Mouse (Mus musculus) right cerebral cortex, postnatal 4 days (tissue): ENCODE data around the gene Tbce.
"Not testable (repeated sequence)": the region's sequence is repeated elsewhere in the genome, so short reads cannot be mapped to it uniquely, and the experiment has no call there.

Experiments
- DNase-seq: peaks from one replicate; pipeline ENCODE4 v3.0.0-alpha.2; 2022

Gene Tbce

DNA sequence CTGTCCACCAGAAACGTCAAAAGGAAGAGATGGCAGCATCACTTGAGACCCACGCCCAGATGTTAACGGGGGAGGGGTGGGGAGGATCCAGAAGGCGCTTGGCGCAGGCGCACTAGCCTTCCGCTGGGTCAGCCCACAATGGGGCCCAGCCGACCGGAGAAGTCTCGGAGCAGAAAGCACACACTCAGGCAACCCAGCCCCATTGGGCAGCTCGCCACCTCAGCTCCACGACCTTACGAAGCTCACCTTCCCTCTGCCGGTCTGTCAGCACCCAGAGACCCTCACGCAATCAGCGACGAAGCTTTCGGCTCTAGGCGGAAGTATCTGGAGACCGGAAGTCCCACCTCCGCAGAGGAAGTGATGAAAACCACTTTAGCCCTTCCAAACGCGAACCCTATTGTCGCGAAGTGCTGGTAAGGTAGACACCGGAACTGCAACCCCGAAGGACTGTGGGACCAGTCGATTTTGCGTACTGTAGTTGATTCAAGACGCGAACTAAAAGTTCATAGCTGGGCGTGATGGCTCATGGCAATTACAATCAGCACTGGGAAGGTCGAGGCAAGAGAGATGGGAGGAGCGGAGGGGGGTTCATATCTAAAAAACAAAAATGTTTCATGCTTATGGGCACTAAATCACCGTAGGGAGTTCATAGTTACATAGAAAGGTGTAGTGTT is at the start of gene Tbce:
Tbce (minus strand) TSS at position 347 of the 674 bp plus-strand sequence.
- peak; percentile 93 for DNase-seq

DNA sequence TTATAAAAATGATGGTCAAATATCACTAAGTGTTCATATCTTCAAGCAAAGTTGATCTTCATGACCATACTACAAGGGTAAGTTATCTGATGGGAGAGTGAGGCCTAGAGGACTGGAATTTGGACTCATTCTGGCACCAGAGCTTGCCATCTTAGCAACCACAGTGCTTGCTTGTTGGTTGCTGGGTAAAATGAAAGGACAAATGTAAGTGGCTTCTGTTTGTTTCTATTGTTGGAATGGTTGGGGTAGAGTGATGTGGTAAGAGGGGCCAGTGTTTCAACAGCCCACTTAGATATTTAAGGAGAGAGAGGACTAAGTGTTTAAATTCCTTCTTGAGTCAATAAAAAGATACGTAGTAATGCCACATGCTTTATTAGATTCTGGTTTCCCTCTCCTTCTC is 49.2 kb upstream of the Tbce start:
- DNase-seq = no peak

DNA sequence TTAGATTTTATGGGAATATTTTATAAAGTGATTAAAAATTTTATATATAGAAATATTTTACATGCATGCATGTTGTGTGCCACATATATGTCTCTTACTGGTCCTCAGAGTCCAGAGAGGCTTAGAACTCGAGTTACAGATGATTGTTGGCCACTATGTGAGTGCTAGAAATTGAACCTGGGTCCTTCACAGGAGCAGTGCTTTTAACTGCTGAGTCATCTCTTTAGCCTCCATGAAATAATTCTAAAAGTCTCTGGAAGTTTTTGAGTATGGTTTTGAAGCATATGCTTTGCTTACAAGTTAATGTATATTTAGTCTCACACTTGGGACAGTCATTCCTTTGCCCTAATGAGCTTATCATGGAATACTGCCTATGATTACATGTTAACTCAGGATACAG is 35.9 kb upstream of the Tbce start:
- DNase-seq = no peak

DNA sequence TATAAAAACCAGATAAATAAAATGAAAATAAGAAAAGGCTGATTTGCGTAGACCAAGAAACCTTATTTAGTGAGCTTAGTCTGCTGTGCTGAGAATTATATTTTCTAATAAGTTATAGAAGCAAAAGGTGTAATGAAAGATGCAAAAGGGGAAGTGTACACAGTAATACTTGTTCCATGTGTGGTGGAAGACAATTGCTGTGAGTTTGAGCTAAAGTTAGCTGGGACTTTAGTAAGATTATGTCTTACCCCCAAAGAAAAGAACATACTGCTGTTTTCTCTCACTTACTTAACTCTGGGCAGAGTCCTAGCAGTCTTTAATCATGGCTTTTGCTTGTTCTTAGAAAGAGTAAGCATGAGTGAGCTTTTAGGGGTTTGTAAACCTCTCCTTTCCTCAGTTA is 34.9 kb upstream of the Tbce start:
- DNase-seq = no peak

DNA sequence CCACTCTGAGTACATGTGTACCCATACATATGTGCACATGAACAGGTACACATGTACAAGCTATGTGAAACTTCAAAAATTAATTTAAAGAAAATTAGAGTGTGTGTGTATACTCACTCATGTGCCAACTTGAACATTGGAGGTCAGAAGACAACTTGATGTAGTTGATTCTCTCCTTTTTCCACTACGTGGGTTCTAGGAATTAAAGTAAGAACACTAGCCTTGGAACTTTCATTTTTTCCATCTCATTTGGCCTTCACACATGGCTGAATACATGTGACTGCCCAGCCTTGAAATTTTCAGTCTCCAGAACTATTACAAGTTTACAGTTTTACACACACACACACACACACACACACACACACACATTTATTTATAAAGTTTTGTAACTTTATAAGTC is 29.9 kb upstream of the Tbce start:
- no peak for DNase-seq

DNA sequence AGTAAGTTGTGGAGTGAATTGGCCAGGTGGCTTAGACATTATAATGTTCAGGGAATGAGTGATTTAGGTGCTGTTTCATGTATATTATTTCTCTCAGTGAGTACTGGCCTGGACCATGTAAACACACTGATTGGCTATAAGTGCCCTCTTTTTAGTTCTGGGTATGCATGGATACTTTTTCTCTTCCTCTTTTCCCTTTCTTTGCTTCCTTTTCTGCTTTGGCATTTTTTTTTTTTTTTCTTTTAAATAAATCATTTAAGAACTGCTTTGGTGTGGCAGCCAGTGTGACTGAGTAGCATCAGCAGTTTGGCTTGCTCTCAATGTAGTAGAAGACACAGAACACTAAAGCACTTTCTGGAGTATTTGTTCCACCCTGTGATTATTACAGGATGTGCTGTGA is 28.6 kb upstream of the Tbce start:
- no peak for DNase-seq

DNA sequence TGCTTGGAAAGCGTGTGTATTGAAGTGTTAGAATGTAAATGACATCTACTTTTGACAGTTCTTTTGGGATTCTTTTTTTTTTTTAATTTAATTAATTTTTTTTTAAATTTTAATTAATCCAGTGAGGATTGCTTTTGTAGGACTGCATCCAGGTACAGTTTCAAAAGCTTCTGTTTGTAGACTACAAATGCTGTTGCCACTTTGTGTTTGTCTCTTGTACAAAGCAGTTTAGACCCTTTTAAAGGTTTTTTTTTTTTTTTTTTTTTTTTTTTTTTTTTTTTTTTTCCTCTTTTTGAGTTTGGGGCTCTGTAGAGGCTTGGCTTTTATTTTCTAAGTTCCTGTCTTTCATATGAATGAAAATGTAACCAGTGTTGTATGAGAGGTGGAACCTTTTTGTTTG is 26.3 kb upstream of the Tbce start:
- no peak for DNase-seq

DNA sequence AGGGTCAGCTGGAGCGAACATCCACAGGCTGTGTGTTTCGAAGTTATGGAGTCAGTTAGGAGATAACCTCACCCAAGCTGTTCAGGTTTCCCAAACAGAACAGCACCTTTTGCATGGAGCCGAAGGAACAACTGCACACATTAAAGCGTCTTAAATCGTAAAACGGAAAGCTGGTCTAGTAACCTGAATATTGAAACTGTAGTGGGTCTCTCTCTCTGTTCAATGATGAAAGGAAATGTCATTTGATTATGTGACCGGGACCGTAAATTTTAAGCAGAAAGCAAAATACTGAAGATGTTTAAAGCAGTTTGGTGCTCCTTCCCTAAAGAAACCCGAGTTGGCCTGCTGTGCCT is 25.6 kb upstream of the Tbce start:
- DNase-seq = no peak

DNA sequence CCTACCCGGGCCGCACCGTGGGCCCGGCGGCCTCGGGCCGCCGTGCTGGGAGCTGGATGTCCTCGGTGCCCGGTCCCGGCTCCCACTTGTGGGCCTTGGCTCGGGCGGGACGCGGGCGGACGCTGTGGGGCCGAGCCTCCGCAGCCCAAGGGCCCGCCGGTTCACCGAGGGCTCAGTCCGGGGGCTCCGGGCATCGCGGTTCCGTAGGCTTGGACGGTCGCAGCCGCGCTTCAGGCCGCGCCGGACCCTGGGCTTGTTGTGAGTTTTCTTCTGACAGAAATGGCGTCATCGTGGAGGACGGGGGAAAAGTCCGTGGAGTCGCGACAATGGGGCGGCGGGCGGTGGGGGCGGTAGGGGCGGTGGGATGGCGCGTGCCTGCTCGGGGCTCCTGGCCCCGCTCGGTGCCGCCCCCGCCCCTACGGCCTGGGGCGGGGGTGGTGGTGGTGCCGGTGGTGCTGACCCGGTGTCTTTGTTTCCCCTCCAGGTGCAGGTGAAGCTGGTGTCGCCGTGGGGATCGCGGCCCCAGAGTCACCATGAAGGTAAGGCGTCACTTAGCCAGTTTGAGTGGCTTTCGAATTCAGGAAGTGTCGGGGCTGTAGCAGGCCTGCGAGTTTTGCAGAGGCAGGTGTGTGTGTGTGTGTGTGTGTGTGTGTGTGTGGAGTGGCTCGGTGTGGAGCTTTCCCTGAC is 25.0 kb upstream of the Tbce start:
- peak; percentile 30 for DNase-seq

DNA sequence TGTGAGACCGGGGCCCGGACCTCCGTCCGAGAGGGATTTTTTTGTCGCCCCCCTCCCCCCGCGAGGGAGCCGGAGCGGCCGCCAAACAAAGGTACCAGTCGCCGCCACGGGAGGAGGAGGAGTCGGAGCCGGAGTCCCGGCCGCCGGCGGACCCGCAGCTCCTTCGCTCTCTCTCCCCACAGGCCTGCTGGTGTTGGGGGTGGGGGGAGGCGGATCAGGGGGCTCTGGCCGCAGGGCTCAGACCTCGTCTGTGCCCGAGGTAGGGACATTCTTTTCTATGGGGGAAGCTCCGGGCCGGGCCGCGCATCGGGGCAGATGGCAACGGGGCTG is 24.5 kb upstream of the Tbce start:
- DNase-seq = peak; percentile 46

DNA sequence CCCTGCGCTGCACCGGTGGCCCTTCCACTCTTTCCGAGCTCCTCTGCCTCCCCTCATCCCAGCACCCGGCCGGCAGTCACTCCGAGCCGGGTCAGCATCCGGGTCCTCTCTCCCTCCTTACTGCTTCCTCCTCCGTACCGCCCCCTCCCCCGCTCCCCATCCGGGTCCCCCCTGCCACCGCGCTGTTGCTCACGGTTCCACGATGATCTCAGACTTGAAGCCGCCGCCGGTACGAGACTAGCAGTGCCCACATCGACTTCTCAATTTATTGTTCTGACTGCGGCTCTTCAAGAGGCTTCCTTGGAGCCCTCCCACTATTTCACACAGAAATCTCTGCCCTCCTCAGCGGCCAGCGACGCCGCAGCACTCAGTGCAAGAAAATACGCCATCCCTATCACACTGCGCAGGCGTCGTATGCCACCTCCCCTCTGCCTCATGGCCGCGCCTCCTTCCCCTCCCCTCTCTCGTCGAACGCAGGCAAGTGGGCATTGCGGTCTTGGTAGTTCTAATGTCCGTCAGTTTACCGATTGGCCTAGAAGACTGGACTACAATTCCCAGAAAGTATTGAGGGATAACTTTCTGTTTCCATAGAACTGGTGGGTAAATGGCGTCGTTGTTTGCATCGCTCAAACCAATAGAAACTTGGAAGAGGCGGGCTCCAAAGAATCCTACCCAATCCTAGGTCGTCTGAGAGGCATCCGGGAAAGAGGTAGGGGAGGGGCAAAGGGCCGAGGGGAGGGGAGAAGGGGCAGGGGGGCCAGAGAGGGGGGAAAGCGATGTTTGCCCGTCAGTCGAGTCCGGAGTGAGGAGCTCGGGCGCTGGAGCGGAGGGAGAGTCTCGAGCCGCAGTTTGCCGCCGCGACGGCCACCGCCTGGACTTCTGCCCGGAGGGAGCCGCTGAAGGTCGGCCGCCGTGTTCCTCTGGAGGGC is 23.8 kb upstream of the Tbce start, which contains the start of the genes Arid4b and Ggps1:
Arid4b (plus strand) TSS at position 220 of the 929 bp plus-strand sequence.
Ggps1 (minus strand) TSS at position 476 of the 929 bp plus-strand sequence.
- peak; percentile 92 for DNase-seq

DNA sequence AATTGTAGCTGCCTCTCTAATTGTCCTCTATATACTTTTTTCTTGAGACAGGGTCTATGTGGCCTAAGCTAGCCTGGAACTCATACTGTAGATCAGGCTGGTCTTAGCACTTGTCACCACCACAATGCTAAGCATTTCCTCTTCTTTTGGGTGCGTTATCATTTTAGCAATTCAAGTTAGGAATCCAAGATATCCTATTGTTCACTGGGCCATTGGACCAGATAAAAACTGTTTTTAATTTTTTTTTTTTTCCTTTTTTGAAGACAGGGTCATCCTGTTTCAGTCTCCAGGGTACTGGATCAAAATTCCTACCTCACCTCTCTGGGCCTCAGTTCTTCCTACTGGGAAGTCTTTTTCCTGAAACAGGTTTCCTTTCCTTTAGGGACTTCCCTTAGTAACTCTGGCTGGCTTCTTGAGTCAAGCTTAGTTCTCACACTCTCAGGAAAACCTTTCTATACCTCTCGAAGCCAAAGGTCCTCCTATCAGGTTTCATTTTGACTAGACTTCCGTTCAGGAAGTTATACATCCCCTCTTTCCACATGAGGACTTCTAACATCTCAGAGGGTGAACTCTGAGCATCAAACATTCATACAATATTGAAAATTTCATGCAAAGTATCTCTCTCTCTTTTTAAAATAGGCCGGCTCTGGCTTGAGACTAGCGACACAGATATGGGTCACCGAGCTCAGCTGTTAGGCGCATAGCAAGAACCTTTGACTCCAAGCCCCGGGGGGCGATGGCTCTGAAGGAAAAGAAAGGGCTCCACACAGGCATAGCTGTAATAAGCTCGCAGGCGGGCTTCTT is 23.0 kb upstream of the Tbce start:
- DNase-seq = no peak

DNA sequence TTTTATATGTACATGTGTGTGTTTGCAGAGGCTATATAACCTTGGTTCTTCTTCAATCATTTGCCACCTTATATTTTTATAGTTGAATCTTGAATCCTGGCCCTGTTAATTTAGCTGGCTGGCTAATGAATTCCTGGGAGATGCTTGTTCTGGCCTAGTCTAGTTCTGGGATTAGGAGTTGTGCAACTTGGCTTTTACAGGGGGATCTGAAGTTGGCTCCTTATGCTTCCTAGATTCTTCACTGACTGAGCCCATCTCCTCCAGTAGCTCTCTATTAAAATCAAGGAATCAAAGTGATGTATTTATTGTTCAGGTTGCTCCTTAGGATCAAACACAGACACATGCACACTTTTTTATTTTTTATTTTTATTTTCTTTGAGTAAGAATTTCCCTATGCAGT is 20.1 kb upstream of the Tbce start:
- DNase-seq = no peak

DNA sequence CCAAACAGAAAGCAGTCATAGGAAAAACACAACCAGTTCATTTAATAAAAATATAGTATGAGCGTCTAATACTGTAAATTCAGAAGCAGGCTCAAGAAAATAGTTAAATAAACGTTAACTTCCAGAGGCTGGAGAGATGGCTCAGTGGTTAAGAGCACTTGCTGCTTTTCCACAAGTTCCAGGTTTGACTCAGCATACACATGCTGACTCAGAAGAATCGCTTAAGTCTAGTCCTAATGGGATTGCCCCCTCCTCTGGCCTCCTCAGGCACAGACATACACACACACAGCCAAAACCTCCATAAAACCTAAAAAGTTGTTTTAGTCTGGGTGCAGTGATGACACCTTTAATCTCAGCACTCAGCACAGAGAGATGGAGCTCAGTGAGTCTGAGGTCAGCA is 17.4 kb upstream of the Tbce start:
- no peak for DNase-seq

DNA sequence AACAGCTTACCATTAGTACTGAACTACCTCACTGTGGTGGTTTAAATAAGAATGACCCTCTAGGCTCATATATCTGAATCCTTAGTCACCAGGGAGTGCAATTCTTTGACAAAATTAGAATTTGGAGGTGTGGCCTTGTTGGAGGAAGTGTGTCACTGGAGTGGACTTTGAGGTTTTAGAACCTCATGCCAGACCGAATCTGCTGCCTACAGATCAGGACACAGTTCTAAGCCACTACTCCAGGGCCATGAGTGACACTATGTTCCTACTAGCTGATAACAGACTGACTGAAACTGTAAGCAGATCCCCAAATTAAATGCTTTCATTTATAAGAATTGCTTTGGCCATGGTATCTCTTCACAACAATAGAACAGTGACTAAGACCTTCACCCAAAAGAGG is 10.4 kb upstream of the Tbce start:
- no peak for DNase-seq

DNA sequence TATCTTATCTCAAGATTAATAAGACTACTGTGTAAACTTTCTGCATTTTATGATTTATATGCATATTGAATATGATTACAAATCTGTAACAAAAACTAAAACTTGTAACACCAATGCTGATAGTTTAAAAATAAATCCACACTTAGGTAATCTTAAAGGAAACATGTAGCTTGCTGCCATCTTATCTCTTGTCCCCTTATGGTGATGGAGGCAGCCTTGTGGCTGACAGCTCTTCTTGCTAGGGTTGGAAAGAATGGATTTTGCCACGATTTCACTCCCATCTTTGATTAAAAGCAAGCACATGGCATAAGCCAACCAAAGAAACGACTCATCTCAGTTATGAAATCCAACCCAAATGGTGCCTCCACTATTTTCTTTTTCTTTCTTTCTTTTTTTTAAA is 5.1 kb upstream of the Tbce start:
- DNase-seq = no peak

DNA sequence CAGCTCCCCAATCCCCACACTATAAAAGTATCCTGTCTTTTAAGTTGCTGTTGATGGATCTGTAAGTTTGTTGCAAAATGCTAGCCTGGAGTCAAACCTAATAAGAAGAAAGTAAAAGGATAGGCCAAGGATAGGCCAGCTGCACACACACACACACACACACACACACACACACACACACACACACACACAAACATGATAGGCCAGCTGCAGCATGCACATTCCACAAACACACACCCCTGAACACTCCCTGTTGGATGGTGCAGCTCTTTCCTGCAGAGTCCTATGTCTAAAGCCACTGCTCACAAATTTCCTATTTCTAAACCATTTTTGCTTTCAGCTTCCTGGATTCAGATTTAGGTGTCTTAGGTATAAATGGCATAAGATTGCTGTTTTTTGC is 4.4 kb upstream of the Tbce start:
- DNase-seq = no peak

DNA sequence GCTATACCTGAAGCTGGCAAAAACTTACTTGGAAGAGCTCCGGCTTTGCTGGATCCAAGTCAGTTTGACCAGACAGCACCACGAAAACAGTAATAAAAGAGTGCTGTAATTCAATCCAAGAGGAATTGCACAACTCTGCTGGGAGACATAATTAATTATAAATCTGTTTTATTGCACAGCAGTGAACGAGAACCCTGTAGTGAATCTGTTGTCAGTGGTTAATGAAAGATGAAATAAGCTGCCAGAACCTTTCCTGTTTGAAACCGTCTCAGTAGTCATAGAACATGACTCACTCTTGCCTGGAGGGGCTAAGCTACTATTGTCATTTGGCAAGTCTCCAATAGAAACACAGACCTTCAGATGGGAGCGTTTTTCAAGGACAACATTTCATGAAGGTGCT is 748 bp upstream of the Tbce start:
- no peak for DNase-seq

DNA sequence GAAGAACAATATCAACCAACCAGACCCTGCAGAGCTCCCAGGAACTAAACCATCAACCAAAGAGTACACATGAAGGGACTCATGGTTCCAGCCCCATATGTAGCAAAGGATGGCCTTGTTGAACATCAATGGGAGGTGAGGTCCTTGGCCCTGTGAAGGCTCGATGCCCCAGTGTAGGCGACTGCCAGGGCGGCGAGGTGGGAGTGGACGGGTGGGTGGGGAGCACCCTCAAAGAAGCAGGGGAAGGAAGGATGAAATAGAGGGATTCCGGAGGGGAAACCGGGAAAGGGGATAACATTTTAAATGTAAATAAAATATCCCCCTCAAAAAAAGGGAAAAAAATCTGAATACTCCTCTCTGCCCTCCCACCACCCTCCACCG is 537 bp downstream of the Tbce start:
- DNase-seq = no peak

DNA sequence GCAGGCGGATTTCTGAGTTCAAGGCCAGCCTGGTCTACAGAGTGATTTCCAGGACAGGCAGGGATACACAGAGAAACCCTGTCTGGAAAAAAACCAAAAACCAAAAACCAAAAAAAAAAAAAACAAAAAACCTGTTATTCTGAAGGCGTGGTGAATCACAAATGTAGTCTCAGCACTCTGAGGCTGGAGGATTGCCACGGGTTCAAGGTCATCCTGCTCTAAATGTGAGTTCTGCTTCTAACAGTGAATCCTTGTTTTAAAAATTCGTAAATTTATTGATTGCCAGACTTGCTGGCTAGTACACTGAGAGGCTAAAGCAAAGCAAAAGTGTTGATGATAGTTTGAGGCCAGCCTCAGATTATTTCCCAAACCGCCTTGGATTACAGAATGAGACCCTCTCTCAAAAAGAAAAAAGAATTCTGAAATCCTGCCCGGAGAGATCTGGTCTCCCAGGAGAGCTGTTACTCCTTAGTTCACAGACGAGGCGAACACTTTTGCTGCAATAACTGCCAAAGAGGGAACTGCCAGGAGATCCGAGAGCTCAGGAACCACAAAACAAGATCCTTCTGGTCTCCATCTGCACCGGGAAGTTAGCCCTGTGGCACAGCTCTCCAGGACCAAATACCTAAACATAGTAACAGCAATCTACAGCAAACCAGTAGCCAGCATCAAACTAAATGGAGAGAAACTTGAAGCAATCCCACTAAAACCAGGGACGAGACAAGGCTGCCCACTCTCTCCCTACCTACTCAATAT is 3.4 kb downstream of the Tbce start:
- no peak for DNase-seq

DNA sequence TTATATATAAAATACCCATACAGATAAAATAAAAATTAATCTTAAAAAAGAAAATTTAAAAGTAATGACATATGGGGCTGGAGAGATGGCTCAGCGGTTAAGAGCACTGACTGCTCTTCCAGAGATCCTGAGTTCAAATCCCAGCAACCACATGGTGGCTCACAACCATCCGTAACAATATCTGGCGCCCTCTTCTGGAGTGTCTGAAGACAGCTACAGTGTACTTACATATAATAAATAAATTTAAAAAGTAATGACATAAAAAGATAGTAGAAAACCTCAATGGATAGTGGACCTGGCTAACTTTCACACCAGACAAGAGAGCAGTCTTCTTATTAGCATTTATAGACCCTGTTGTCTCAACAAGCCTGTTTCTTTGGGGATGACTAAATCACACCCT is 4.1 kb downstream of the Tbce start:
- DNase-seq = not testable (repeated sequence)

DNA sequence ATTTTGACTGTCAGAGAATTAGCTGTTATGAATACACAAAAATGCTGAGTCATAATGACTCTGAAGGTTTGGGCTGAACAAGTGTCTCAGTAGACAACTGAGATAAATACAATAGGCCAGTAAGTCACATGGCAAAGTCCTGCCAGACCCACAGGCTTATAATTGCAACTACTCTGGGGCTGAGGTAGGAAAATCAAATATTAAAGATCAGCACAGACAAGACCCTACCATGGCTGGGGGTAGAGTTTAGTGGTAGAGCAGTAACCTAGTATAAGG is 5.4 kb downstream of the Tbce start:
- no peak for DNase-seq
